In genomic region chr19:56685515-56685914, GRCm38 (mm10) we compare ENCODE assay signal across 17 mouse cellular contexts. TPM values are rescaled to one million over a fixed set of nuclear protein-coding genes. Genes with fewer than 3 reads are reported as not detected.
DNase-seq lines count a peak whose midpoint lies in the region; ATAC-seq lines count a peak whose summit lies in the region.
"Had no signal": no experiment of that assay in that cellular context is flagged by ENCODE, and none has a peak within 500 bp of the region (broad histone marks: within the 10 kb centered on the region; RNA-seq: fewer than 3 reads in every experiment).

No protein-coding gene starts in this region.

- no peak for DNase-seq in frontal cortex, postnatal 14 days (ENCODE audit: low spot score in 2 of 2)
- peak; percentile 37 for DNase-seq in induced T-regulatory cell, adult 2 months (ENCODE audit: low read depth)
- peak; percentile 90 for DNase-seq in thymus, postnatal 0 days (ENCODE audit: low spot score)
- no peak for DNase-seq in cerebellum, adult 18-20 months
- DNase-seq in cerebellum, adult 9-10 months, result no peak
- DNase-seq in testis, postnatal 14 days (ENCODE audit: low spot score), result no peak
- DNase-seq: cerebellum, adult 9-11 months; gastrocnemius, postnatal 25 days; heart, postnatal 36 days; kidney, postnatal 25 days; liver, embryonic 13.5 days; lung, adult 2 months; lung, postnatal 14 days; spleen, adult 18-20 months had no signal

- ATAC-seq in frontal cortex, adult (ENCODE audit: low TSS enrichment), result peak; percentile 89
- ATAC-seq: forebrain, embryonic 15.5 days; intestine, embryonic 16.5 days had no signal

RNA-seq across cellular contexts. Expression of gene Adrb1, which starts 36.5 kb away (rescaled TPM):
- 0.68 and 1.1 TPM in 2 replicates for polyA plus RNA-seq in thymus, postnatal 0 days (2015; fragmentation: Nextera tagmentation; extraction: Ambion mirVana)

Comparison
In these comparisons a context has a peak if more than half of its experiments do, and no peak if none do; other contexts are left out.
1. DNase-seq: peak in induced T-regulatory cell, adult 2 months (single experiment) and thymus, postnatal 0 days (single experiment); none in frontal cortex, postnatal 14 days (0 of 2), cerebellum, adult 18-20 months (0 of 2), cerebellum, adult 9-10 months (single experiment) and testis, postnatal 14 days (single experiment).